Mouse (Mus musculus) liver, embryonic 15.5 days (tissue): ENCODE measurements around the gene Gm10959. TPM values are rescaled to one million over a fixed set of nuclear protein-coding genes. Genes with fewer than 3 reads are reported as not detected.

Experiments
- ATAC-seq: fragments of 200-750 bp; cut with Nextera tagmentation; 2 replicates; pipeline ENCODE4 v1.8.0; 2017; ENCODE audit warnings: moderate number of reproducible peaks, mild to moderate bottlenecking, moderate library complexity; ENCODE audit not compliant: insufficient read depth
- H3K27ac ChIP-seq: fragments of 300-500 bp; sonication (generic); replicated peaks from 2 replicates; pipeline ENCODE4 v1.5.1; 2015; ENCODE audit warnings: mild to moderate bottlenecking, inconsistent platforms
- H3K27me3 ChIP-seq: fragments of 300-500 bp; sonication (generic); 2 replicates; pipeline ENCODE4 v1.6.1; 2015; ENCODE audit warnings: mild to moderate bottlenecking, inconsistent platforms
- H3K36me3 ChIP-seq: fragments of 300-500 bp; sonication (generic); replicated peaks from 2 replicates; pipeline ENCODE4 v1.6.1; 2015; ENCODE audit warnings: moderate library complexity, mild to moderate bottlenecking, inconsistent platforms
- H3K4me1 ChIP-seq: fragments of 300-500 bp; sonication (generic); replicated peaks from 2 replicates; pipeline ENCODE4 v1.6.1; 2015; ENCODE audit warnings: inconsistent platforms
- H3K4me2 ChIP-seq: fragments of 300-500 bp; sonication (generic); 2 replicates; pipeline ENCODE4 v1.6.1; 2015; ENCODE audit warnings: moderate library complexity, mild to moderate bottlenecking, inconsistent platforms
- H3K4me3 ChIP-seq: fragments of 300-500 bp; sonication (generic); replicated peaks from 2 replicates; pipeline ENCODE4 v1.5.1; 2015; ENCODE audit warnings: mild to moderate bottlenecking, inconsistent platforms
- H3K9ac ChIP-seq: fragments of 300-500 bp; sonication (generic); 2 replicates; pipeline ENCODE4 v1.6.1; 2015; ENCODE audit warnings: moderate library complexity, mild to moderate bottlenecking, inconsistent platforms
- H3K9me3 ChIP-seq: fragments of 300-500 bp; sonication (generic); replicated peaks from 2 replicates; pipeline ENCODE4 v1.6.1; 2016; ENCODE audit warnings: inconsistent platforms
- WGBS: fragments of 180-500 bp; shearing (Covaris S2); methylation state at CpG from one replicate; pipeline ENCODE4 v1.1.7; 2015; ENCODE audit warnings: mixed read lengths; ENCODE audit not compliant: insufficient replicate concordance; 5-methylcytosine and 5-hydroxymethylcytosine counted together
- polyA plus RNA-seq: library from polyadenylated mRNA; unstranded; fragments of >200 nt; fragmentation: Nextera tagmentation; extraction: Ambion mirVana; gene quantifications from 2 replicates; pipeline ENCODE4 v1.2.1, GENCODE M21; 2015

The Gm10959 gene
- polyA plus RNA-seq, 1 experiment from 2014 or later: not detected

DNA sequence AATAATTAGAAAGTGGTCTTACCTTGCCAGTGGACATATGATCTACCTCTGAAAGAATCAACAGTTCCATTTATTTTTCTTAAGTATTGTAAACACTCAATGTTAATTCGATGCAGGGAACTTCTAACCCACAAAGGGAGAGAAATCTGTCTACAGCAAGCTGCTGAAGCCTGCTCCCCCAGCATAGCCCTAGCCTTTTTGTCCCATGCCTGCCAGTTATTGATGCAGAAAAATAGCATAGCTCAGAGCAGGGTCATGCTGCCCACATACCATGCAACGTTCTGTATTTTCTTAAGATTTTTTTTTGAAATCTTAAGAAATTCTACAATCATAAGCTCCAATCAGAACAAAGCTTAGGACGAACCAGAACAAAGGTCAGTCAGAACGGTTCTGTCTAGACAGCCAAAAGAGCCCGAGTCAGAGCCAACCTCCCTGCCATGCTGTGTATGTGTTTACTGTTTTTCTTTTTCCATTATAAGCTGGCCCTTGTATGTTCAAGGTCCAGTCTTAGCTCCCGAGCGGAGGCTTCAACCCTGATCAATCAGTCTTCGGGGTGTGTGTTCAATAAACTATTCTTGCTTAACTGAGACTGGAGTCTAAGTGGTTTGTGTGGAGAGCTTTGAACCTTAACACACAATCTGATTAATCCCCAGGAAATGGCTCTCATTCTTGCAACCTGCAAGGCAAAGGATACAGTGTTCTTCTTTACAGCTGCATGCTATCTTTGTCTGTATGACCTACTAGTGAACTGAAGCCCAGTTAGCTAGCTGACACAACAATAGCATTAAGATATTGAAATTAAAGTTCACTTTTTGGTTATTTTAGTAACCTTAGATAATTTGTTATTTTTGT is 2.7 kb upstream of the Gm10959 start:
- Histone ChIP-seq H3K4me3 (no peak overlapping the region), H3K27ac (no peak overlapping the region), H3K9ac (no peak overlapping the region), H3K27me3 (no peaks in the 10 kb centered on the region), H3K4me1 (peaks cover 33% of the 10 kb centered on the region), H3K4me2 (no peak overlapping the region), H3K36me3 (peaks cover 8% of the 10 kb centered on the region; the same call in 1 of the 2 replicates), H3K9me3 (no peaks in the 10 kb centered on the region)
- ATAC-seq: no peak
- WGBS: 71% methylated on average over 8 of the region's 8 CpGs

DNA sequence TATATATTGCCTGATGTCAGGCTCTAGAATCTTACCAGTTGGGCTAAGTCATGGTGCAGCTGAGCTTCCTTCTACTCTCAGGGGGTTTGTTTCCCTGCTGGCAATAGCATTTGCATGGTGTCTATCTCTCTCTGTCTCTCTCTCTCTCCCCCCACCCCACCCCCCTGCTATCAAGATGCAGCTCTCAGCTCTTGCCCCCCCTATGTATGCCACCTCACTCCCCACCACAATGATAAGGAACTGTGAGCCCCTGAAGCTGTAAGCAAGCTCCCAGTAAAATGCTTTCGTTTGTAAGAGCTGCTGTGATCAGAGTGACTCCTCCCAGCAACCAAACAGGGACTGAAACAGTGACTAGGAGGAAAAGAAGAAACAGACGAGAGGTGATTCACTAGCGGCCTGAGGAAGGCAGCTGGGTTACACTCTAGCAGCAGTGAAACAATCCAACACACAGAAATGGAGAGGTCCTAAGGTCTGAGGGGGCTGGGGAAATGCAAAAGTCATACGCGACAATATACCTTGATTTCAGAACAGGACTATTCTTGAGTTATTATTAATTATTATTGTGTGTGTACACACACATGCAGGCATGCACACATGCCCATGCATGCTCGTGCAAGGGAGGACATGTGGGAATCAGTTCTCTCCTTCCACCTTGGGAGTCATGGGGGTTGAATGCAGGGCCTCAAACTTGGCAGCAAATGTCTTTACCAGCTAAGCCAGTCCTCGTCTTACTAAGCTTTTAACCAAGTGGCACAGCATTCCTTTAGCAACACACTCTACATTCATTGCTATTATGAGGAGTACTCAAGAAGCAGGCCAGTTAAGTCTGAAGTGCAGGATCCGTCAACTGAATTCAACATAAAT is 1.6 kb upstream of the Gm10959 start:
- ATAC-seq: no peak
- Histone ChIP-seq H3K9me3 (no peaks in the 10 kb centered on the region), H3K9ac (no peak overlapping the region), H3K27ac (no peak overlapping the region), H3K4me2 (no peak overlapping the region), H3K4me3 (no peak overlapping the region), H3K4me1 (peaks cover 26% of the 10 kb centered on the region), H3K36me3 (no peaks in the 10 kb centered on the region), H3K27me3 (no peaks in the 10 kb centered on the region)
- 43% methylated on average over 8 of the region's 8 CpGs for WGBS

- Histone ChIP-seq H3K9me3 (no peaks in the 10 kb centered on the region), H3K9ac (no peak overlapping the region), H3K4me1 (peaks cover 24% of the 10 kb centered on the region), H3K4me3 (no peak overlapping the region), H3K27ac (no peak overlapping the region), H3K36me3 (no peaks in the 10 kb centered on the region), H3K27me3 (no peaks in the 10 kb centered on the region), H3K4me2 (no peak overlapping the region)
- no peak for ATAC-seq
- WGBS: 9% methylated on average over 2 of the region's 2 CpGs
Observed at GRCm38 (mm10) chr3:122918672-122919071, 488 bp downstream of the Gm10959 start.

DNA sequence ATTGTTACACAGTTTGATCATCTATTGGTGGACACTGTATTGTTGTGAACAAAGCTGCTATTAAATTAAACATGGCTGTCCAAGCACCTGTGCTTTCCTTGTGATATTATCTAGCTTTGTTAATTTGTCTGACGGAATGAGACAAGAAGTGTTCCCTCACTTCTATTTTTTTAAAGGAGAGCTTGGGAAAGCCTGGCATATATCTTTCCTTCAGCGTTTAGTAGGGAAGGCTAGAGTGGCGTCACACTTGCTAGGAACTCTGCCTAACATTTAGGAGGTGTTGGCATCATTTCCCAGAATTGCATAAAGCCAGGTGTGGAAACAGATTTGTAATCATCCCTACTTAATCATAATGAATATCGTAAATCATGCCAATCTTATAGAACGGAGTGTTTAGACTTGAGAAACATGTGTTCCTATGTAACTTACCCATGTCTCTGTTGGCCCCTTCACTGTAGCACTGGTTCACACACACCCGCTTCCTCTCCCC is 2.9 kb downstream of the Gm10959 start:
- Histone ChIP-seq H3K27me3 (no peaks in the 10 kb centered on the region), H3K27ac (no peak overlapping the region), H3K4me3 (no peak overlapping the region), H3K36me3 (no peaks in the 10 kb centered on the region), H3K9ac (no peak overlapping the region), H3K9me3 (no peaks in the 10 kb centered on the region), H3K4me1 (peaks cover 11% of the 10 kb centered on the region; the same call in 1 of the 2 replicates), H3K4me2 (no peak overlapping the region)
- WGBS: 56% methylated on average over 6 of the region's 6 CpGs
- ATAC-seq: no peak

- Histone ChIP-seq H3K4me3 (no peak overlapping the region), H3K36me3 (no peaks in the 10 kb centered on the region), H3K4me1 (peaks cover 4% of the 10 kb centered on the region; the same call in 1 of the 2 replicates), H3K4me2 (no peak overlapping the region), H3K27ac (no peak overlapping the region), H3K9me3 (no peaks in the 10 kb centered on the region), H3K27me3 (no peaks in the 10 kb centered on the region), H3K9ac (no peak overlapping the region)
- ATAC-seq: no peak
- 51% methylated on average over 5 of the region's 5 CpGs for WGBS
Observed at GRCm38 (mm10) chr3:122915493-122915892, 3.7 kb downstream of the Gm10959 start.

DNA sequence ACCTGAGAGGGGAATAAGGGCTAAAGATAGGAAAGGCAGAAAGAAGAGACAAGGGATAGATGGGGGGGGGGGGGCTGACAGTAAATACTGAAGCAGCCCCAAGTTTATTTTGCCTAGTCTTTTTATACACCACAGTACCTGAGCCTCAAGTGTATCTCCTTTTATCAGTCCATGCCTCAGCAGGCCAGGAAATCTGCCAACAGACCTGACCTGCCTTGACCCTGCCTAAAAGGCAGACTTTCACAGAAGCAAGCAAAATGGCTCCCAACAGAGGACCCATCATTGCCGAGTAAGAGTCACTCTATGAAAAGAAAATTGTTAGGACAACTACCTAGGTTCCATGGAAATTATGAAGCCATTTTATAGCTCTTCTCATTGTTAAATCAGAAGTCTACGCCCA is 11.3 kb downstream of the Gm10959 start:
- no peak overlapping the region for H3K4me3 ChIP-seq
- H3K4me2 ChIP-seq: no peak overlapping the region
- no peaks in the 10 kb centered on the region for H3K9me3 ChIP-seq
- no peaks in the 10 kb centered on the region for H3K36me3 ChIP-seq
- WGBS: 48% methylated on average over 2 of the region's 2 CpGs
- H3K27ac ChIP-seq: no peak overlapping the region
- no peak for ATAC-seq
- H3K27me3 ChIP-seq: no peaks in the 10 kb centered on the region
- H3K9ac ChIP-seq: no peak overlapping the region
- no peaks in the 10 kb centered on the region for H3K4me1 ChIP-seq

DNA sequence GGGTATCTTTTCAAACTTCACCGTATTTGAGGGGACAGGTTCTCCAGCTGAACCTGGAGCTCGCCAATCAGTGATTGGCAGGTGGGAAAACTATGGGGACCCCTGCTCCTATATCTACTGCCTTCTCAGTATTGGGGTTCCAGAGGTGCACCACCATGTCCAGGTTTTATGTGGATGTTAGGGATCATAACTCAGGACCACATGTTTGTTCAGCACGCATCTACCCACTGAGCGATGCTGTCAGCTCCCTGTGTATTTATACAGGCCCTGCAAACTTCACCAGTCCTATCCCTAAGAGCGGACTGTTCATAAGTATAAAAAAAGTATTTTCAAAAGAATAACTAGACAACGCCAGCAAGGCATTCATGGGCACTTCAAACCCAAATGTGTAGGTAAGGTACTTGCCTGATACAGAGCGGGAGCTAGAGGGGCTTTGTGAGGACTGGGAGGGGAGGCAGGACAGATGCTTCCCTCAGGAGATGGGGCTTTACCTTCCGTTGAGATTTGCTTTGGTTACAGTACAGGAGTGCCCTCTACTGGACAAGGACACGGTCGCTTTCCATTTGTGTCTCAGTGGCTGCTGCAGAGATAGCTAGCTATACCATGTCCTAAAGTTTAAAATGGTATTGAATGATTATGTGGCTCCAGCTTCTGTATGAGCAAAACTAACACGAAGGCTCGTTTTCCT is 15.3 kb downstream of the Gm10959 start:
- H3K36me3 ChIP-seq: no peaks in the 10 kb centered on the region
- H3K4me3 ChIP-seq: no peak overlapping the region
- H3K27me3 ChIP-seq: no peaks in the 10 kb centered on the region
- H3K9me3 ChIP-seq: no peaks in the 10 kb centered on the region
- WGBS: 30% methylated on average over 12 of the region's 12 CpGs
- no peak overlapping the region for H3K9ac ChIP-seq
- no peaks in the 10 kb centered on the region for H3K4me1 ChIP-seq
- no peak overlapping the region for H3K4me2 ChIP-seq
- no peak overlapping the region for H3K27ac ChIP-seq
- no peak; the same call in 1 of the 2 replicates for ATAC-seq

DNA sequence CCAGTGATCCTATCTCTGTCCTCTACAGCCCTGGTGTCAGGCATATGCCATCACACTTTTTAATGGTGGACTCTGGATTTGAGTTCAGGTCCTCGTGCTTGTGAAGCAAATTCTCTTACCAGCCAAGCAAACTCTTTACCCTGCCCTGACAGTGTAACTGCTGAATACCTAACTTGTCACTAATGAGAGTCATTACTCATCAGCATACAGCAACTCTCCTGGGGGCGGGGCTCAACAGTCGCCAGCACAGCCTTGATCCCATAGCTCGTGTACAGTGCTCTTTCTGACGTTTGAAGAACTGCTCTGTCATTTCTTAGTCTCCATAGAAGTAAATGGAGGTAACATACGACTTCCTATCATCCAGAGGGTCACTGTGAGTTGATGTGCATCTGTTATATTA is 20.9 kb downstream of the Gm10959 start:
- no peak for ATAC-seq
- 52% methylated on average over 6 of the region's 6 CpGs for WGBS
- Histone ChIP-seq H3K9me3 (no peaks in the 10 kb centered on the region), H3K27ac (no peak overlapping the region), H3K4me1 (no peaks in the 10 kb centered on the region), H3K9ac (no peak overlapping the region), H3K4me2 (no peak overlapping the region), H3K36me3 (no peaks in the 10 kb centered on the region), H3K27me3 (no peaks in the 10 kb centered on the region), H3K4me3 (no peak overlapping the region)

GRCm38 (mm10) chr3:122895189-122895731 is 23.9 kb downstream of the Gm10959 start:
- no peaks in the 10 kb centered on the region for H3K9me3 ChIP-seq
- no peaks in the 10 kb centered on the region for H3K36me3 ChIP-seq
- 0 out of 2 replicates have a peak, but pooled peaks have one; percentile 31 for ATAC-seq
- H3K4me3 ChIP-seq: no peak overlapping the region
- H3K27me3 ChIP-seq: no peaks in the 10 kb centered on the region
- H3K4me2 ChIP-seq: no peak overlapping the region
- no peak overlapping the region for H3K27ac ChIP-seq
- H3K9ac ChIP-seq: no peak overlapping the region
- no peaks in the 10 kb centered on the region for H3K4me1 ChIP-seq
- 49% methylated on average over 11 of the region's 11 CpGs for WGBS

DNA sequence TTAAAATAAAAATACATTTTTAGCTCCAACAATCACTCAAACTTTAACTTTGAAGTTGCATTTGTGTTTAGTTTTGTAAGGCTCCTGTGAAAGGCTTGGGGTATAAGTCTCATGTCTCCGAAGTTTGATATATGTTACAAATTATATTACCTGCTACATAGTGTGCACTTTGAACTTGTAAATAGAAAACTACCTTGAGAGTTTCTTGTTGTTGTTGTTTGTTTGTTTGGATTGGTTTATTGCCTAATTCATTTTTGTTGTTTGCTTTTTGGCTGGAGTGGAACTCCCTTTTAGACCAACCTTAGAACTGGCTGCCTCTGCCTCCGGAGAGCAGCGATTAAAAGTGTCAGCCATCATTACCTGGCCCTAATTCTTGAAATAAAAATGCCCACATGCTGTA is 24.4 kb downstream of the Gm10959 start, which contains the start of gene Fabp2:
Gene Fabp2, plus strand, starts transcription at position 301 of the 400 bp plus-strand sequence.
- ATAC-seq: no peak
- WGBS: 66% methylated on average over 3 of the region's 3 CpGs
- Histone ChIP-seq H3K4me2 (no peak within 1 kb of the TSS), H3K4me1 (no peaks in the 10 kb centered on the region), H3K9me3 (no peaks in the 10 kb centered on the region), H3K27ac (no peak within 1 kb of the TSS), H3K4me3 (no peak within 1 kb of the TSS), H3K36me3 (no peaks in the 10 kb centered on the region), H3K9ac (no peak within 1 kb of the TSS), H3K27me3 (no peaks in the 10 kb centered on the region)
